In the genomic region with DNA sequence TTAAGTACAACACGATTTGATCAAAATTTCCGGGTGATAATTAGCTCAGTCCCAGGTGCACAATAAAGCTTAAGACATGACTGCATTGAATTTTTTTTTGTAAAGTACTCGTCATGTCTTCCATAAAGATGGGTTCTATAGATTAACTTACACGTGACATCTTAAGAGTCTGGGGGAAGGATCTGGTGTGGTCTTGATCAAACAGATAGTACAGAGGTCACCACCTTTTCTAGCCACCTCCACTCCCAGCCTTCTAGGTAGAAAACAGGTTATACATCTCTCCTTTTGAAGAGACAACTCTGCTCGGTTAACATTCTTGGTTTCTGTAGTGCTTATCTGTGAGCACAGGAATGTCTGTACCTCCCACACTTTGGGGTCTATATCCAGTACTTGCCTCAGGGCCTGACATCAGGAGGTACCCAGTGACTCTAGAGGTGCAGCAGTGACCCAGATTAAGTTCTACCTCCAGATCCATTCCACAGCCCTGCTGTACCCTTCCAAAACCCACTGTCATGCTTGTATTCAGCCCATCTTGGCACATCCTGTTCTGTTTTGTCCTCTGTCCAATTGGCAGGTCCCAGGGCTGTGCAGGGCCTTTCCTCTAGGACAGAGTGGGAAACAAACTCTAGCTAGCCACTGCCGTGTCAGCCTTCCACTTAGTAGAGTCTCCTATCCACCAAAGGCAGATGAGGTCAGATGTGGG, we compare ENCODE assay signal across 21 mouse cellular contexts. TPM values are rescaled to one million over a fixed set of nuclear protein-coding genes. Genes with fewer than 3 reads are reported as not detected.
DNase-seq lines count a peak whose midpoint lies in the region; ATAC-seq and TF ChIP-seq lines count a peak whose summit lies in the region.
"Had no signal": no experiment of that assay in that cellular context is flagged by ENCODE, and none has a peak within 500 bp of the region (broad histone marks: within the 10 kb centered on the region; RNA-seq: fewer than 3 reads in every experiment).

No protein-coding gene starts in this region.

- H3K4me1 ChIP-seq in liver, embryonic 11.5 days (replicated peaks; ENCODE audit: control insufficient read depth, insufficient read depth, low read length), result peaks cover 31% of the 10 kb centered on the region
- peaks cover 46% of the 10 kb centered on the region for H3K4me1 ChIP-seq in liver, postnatal 0 days (ENCODE audit: insufficient read depth)
- peaks cover 22% of the 10 kb centered on the region for H3K4me1 ChIP-seq in hindbrain, embryonic 14.5 days (replicated peaks; ENCODE audit: control insufficient read depth, insufficient read depth, low read length)
- peaks cover 22% of the 10 kb centered on the region for H3K4me1 ChIP-seq in midbrain, embryonic 16.5 days (ENCODE audit: control insufficient read depth, insufficient read depth, low read length)

- peaks cover 5% of the 10 kb centered on the region for H3K36me3 ChIP-seq in liver, embryonic 11.5 days (ENCODE audit: control insufficient read depth, insufficient read depth, low read length)
- H3K36me3 ChIP-seq in liver, postnatal 0 days (replicated peaks; ENCODE audit: insufficient read depth, low read length), result peaks cover 10% of the 10 kb centered on the region
- peaks cover 12% of the 10 kb centered on the region for H3K36me3 ChIP-seq in hindbrain, embryonic 14.5 days (replicated peaks; ENCODE audit: control insufficient read depth, insufficient read depth)
- H3K36me3 ChIP-seq in midbrain, embryonic 16.5 days (ENCODE audit: control insufficient read depth, insufficient read depth, low read length), result no peaks in the 10 kb centered on the region
- H3K36me3 ChIP-seq: midbrain, embryonic 15.5 days had no signal

- TF ChIP-seq CTCF in liver, postnatal 0 days (IDR thresholded peaks at IDR 0.05; ENCODE audit: low read depth), result no peak

- H3K27me3 ChIP-seq in liver, embryonic 11.5 days (replicated peaks; ENCODE audit: control insufficient read depth, insufficient read depth, low read length), result no peaks in the 10 kb centered on the region
- H3K27me3 ChIP-seq in liver, postnatal 0 days (ENCODE audit: insufficient read depth, low read length), result no peaks in the 10 kb centered on the region
- H3K27me3 ChIP-seq in hindbrain, embryonic 14.5 days (ENCODE audit: control insufficient read depth, insufficient read depth, low read length), result no peaks in the 10 kb centered on the region
- no peaks in the 10 kb centered on the region for H3K27me3 ChIP-seq in midbrain, embryonic 16.5 days (ENCODE audit: control insufficient read depth, insufficient read depth, low read depth, low read length)
- H3K27me3 ChIP-seq: embryonic facial prominence, embryonic 15.5 days; midbrain, embryonic 15.5 days had no signal

- intact Hi-C loops in left cerebral cortex, postnatal 14 days (cut with DNase I), result loop anchor here (5.0 kb wide), 1 partner anchor 41 kb away; the partner anchor contains the start of gene Eif3d

- TF ChIP-seq EP300 in liver, postnatal 0 days (IDR thresholded peaks at IDR 0.05; ENCODE audit: low read depth), result no peak

- H3K4me3 ChIP-seq in liver, embryonic 11.5 days (ENCODE audit: low read depth, low read length), result 0 out of 2 replicates have a peak overlapping the region, but pooled peaks have one; percentile 5
- H3K4me3 ChIP-seq in liver, postnatal 0 days (ENCODE audit: low read depth, low read length), result no peak overlapping the region
- no peak overlapping the region for H3K4me3 ChIP-seq in hindbrain, embryonic 14.5 days (replicated peaks; ENCODE audit: low read length)
- no peak overlapping the region for H3K4me3 ChIP-seq in midbrain, embryonic 16.5 days (ENCODE audit: low read depth, low read length)
- H3K4me3 ChIP-seq: embryonic facial prominence, embryonic 15.5 days; hindbrain, embryonic 10.5 days; midbrain, embryonic 15.5 days had no signal

- 64% methylated on average over 6 of the region's 6 CpGs for WGBS in liver, embryonic 11.5 days
- 59% methylated on average over 6 of the region's 6 CpGs for WGBS in liver, postnatal 0 days (ENCODE audit: insufficient replicate concordance)
- WGBS in hindbrain, embryonic 14.5 days, result 84% methylated on average over 6 of the region's 6 CpGs
- 84% methylated on average over 6 of the region's 6 CpGs for WGBS in midbrain, embryonic 16.5 days

- DNase-seq in liver, embryonic 11.5 days (ENCODE audit: low spot score), result no peak
- DNase-seq in liver, result no peak
- peak; percentile 31 for DNase-seq in adipocyte (ENCODE audit: low spot score)
- no peak for DNase-seq in liver, postnatal 0 days
- DNase-seq in left cerebral cortex, postnatal 14 days (ENCODE audit: low spot score in 2 of 2), result no peak
- no peak for DNase-seq in hindbrain, embryonic 14.5 days (ENCODE audit: low spot score)
- DNase-seq: adrenal gland, adult 8-10 months; cerebellum, adult 9-10 months; kidney, adult 8-10 months; kidney, postnatal 25 days; layer of hippocampus, adult 9-11 months; lung, adult 18-20 months; thymus, adult 18-20 months had no signal

- H3K9me3 ChIP-seq in liver, embryonic 11.5 days (ENCODE audit: control insufficient read depth, low read length), result no peaks in the 10 kb centered on the region
- no peaks in the 10 kb centered on the region for H3K9me3 ChIP-seq in liver, postnatal 0 days (ENCODE audit: low read length)
- H3K9me3 ChIP-seq in hindbrain, embryonic 14.5 days (ENCODE audit: control insufficient read depth, low read length), result no peaks in the 10 kb centered on the region
- no peaks in the 10 kb centered on the region for H3K9me3 ChIP-seq in midbrain, embryonic 16.5 days (replicated peaks; ENCODE audit: control insufficient read depth, low read length, poor library complexity, severe bottlenecking)
- H3K9me3 ChIP-seq: embryonic facial prominence, embryonic 15.5 days; hindbrain, embryonic 10.5 days; midbrain, embryonic 15.5 days had no signal

- peak overlapping the region; percentile 79 for H3K27ac ChIP-seq in liver, embryonic 11.5 days (ENCODE audit: low read depth, low read length)
- peak overlapping the region; percentile 84 for H3K27ac ChIP-seq in liver, postnatal 0 days (ENCODE audit: low read depth)
- H3K27ac ChIP-seq in hindbrain, embryonic 14.5 days, result no peak overlapping the region
- no peak overlapping the region for H3K27ac ChIP-seq in midbrain, embryonic 16.5 days (ENCODE audit: low read length)
- H3K27ac ChIP-seq: embryonic facial prominence, embryonic 15.5 days; hindbrain, embryonic 10.5 days; midbrain, embryonic 15.5 days had no signal

- H3K9ac ChIP-seq in liver, embryonic 11.5 days (ENCODE audit: low read depth, low read length), result peak overlapping the region; percentile 41; the same call in 1 of the 2 replicates
- peak overlapping the region; percentile 46 for H3K9ac ChIP-seq in liver, postnatal 0 days (replicated peaks)
- no peak overlapping the region for H3K9ac ChIP-seq in hindbrain, embryonic 14.5 days
- H3K9ac ChIP-seq in midbrain, embryonic 16.5 days (ENCODE audit: low read depth, low read length), result no peak overlapping the region
- H3K9ac ChIP-seq: embryonic facial prominence, embryonic 15.5 days; midbrain, embryonic 15.5 days had no signal

- no peak; the same call in 1 of the 2 replicates for ATAC-seq in liver, embryonic 11.5 days (replicated peaks; ENCODE audit: low FRiP score)
- peak; percentile 2; the same call in 1 of the 2 replicates for ATAC-seq in erythroblast, adult 5-6 weeks (replicated peaks; ENCODE audit: low FRiP score, poor library complexity, severe bottlenecking)
- ATAC-seq in liver, postnatal 0 days, result no peak
- ATAC-seq in hindbrain, embryonic 14.5 days (ENCODE audit: low FRiP score), result no peak
- ATAC-seq in midbrain, embryonic 16.5 days, result no peak
- ATAC-seq: CD4-positive, CD25-positive, alpha-beta regulatory T cell, adult 4 months; forebrain, embryonic 14.5 days; inflammation-experienced regulatory T-cells, adult 6 months; midbrain, embryonic 15.5 days had no signal

- peak overlapping the region; percentile 55 for H3K4me2 ChIP-seq in liver, embryonic 11.5 days
- H3K4me2 ChIP-seq in liver, postnatal 0 days (ENCODE audit: low read depth, low read length), result peak overlapping the region; percentile 81
- no peak overlapping the region for H3K4me2 ChIP-seq in hindbrain, embryonic 14.5 days (replicated peaks)
- no peak overlapping the region for H3K4me2 ChIP-seq in midbrain, embryonic 16.5 days (ENCODE audit: low read length)
- H3K4me2 ChIP-seq: embryonic facial prominence, embryonic 15.5 days; midbrain, embryonic 15.5 days had no signal

RNA-seq across cellular contexts. Expression of gene Txn2, which starts 2.3 kb away (rescaled TPM):
- 377 and 390 TPM in 2 replicates for polyA plus RNA-seq in liver, embryonic 11.5 days (2014; fragmentation: Nextera tagmentation; extraction: Ambion mirVana)
- total RNA-seq in erythroblast, adult 5-6 weeks (2015; ENCODE audit: low replicate concordance), result 63.7 and 67.4 TPM in 2 replicates
- 16.9 and 29.4 TPM in 2 replicates for total RNA-seq in erythroblast, adult 5-6 weeks (2017; ENCODE audit: low replicate concordance)
- 258 and 261 TPM in 2 replicates for polyA plus RNA-seq in liver, postnatal 0 days (2015; fragmentation: Nextera tagmentation; extraction: Ambion mirVana)
- 100 to 1,000 TPM; 121 to 124 TPM for total RNA-seq in left cerebral cortex, postnatal 14 days (2021)
- 207 and 216 TPM in 2 replicates for polyA plus RNA-seq in hindbrain, embryonic 14.5 days (2014; fragmentation: Nextera tagmentation; extraction: Ambion mirVana)
- polyA plus RNA-seq in midbrain, embryonic 16.5 days (2015; fragmentation: Nextera tagmentation; extraction: Ambion mirVana), result 187 and 190 TPM in 2 replicates

RNA-seq across cellular contexts. Expression of gene Foxred2, which starts 25.4 kb away (rescaled TPM):
- 3.3 and 3.6 TPM in 2 replicates for polyA plus RNA-seq in liver, embryonic 11.5 days (2014; fragmentation: Nextera tagmentation; extraction: Ambion mirVana)
- 2.1 and 5.9 TPM in 2 replicates for total RNA-seq in erythroblast, adult 5-6 weeks (2015; ENCODE audit: low replicate concordance)
- total RNA-seq in erythroblast, adult 5-6 weeks (2017; ENCODE audit: low replicate concordance), result 2.5 and 4.7 TPM in 2 replicates
- 0.56 and 0.71 TPM in 2 replicates for polyA plus RNA-seq in liver, postnatal 0 days (2015; fragmentation: Nextera tagmentation; extraction: Ambion mirVana)
- 10 to 100 TPM; 13.2 to 13.7 TPM for total RNA-seq in left cerebral cortex, postnatal 14 days (2021)
- 10.7 and 10.8 TPM in 2 replicates for polyA plus RNA-seq in hindbrain, embryonic 14.5 days (2014; fragmentation: Nextera tagmentation; extraction: Ambion mirVana)
- polyA plus RNA-seq in midbrain, embryonic 16.5 days (2015; fragmentation: Nextera tagmentation; extraction: Ambion mirVana), result 9.2 and 11.0 TPM in 2 replicates

RNA-seq across cellular contexts. Expression of gene Eif3d, which starts 39.5 kb away (rescaled TPM):
- 327 and 368 TPM in 2 replicates for polyA plus RNA-seq in liver, embryonic 11.5 days (2014; fragmentation: Nextera tagmentation; extraction: Ambion mirVana)
- 41.5 and 85.3 TPM in 2 replicates for total RNA-seq in erythroblast, adult 5-6 weeks (2015; ENCODE audit: low replicate concordance)
- total RNA-seq in erythroblast, adult 5-6 weeks (2017; ENCODE audit: low replicate concordance), result 47.5 and 50.3 TPM in 2 replicates
- 61.2 and 68.4 TPM in 2 replicates for polyA plus RNA-seq in liver, postnatal 0 days (2015; fragmentation: Nextera tagmentation; extraction: Ambion mirVana)
- 100 to 1,000 TPM; 101 to 117 TPM for total RNA-seq in left cerebral cortex, postnatal 14 days (2021)
- polyA plus RNA-seq in hindbrain, embryonic 14.5 days (2014; fragmentation: Nextera tagmentation; extraction: Ambion mirVana), result 167 and 177 TPM in 2 replicates
- polyA plus RNA-seq in midbrain, embryonic 16.5 days (2015; fragmentation: Nextera tagmentation; extraction: Ambion mirVana), result 164 and 166 TPM in 2 replicates

Comparison
In these comparisons a context has a peak if more than half of its experiments do, and no peak if none do; other contexts are left out.
1. H3K27ac ChIP-seq: peak in liver, embryonic 11.5 days (single experiment) and liver, postnatal 0 days (single experiment); none in hindbrain, embryonic 14.5 days (single experiment) and midbrain, embryonic 16.5 days (single experiment).
2. H3K4me2 ChIP-seq: peak in liver, embryonic 11.5 days (single experiment) and liver, postnatal 0 days (single experiment); none in hindbrain, embryonic 14.5 days (single experiment) and midbrain, embryonic 16.5 days (single experiment).
3. H3K9ac ChIP-seq: peak in liver, embryonic 11.5 days (single experiment) and liver, postnatal 0 days (single experiment); none in hindbrain, embryonic 14.5 days (single experiment) and midbrain, embryonic 16.5 days (single experiment).